ENCODE assay signal across 26 mouse cellular contexts in the genomic region with DNA sequence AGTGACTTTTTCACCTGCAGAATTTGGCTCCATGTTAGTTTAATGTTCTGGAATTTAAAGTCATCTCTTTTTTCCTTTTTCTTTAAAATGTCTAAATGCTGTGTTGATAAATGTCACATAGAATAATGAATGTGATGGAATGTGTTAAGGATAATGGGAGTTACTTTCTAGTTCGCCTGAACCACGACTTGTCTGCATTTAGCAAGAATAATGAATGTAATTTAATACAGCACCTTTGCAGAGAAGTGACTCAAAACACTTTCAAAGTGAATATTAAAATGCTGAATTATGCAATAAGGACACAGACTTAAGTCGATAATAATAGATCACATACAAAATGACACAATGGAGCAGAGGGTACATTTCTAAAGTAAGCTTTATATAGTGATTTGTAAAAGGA.
DNase-seq lines count a peak whose midpoint lies in the region; ATAC-seq lines count a peak whose summit lies in the region.
"Had no signal": no experiment of that assay in that cellular context is flagged by ENCODE, and none has a peak within 500 bp of the region (broad histone marks: within the 10 kb centered on the region; RNA-seq: fewer than 3 reads in every experiment).

No protein-coding gene starts in this region.

- H3K36me3 ChIP-seq in forebrain, embryonic 16.5 days (ENCODE audit: control insufficient read depth, insufficient read depth) = no peaks in the 10 kb centered on the region
- H3K36me3 ChIP-seq in forebrain, embryonic 15.5 days = no peaks in the 10 kb centered on the region
- H3K36me3 ChIP-seq in midbrain, embryonic 13.5 days = no peaks in the 10 kb centered on the region
- H3K36me3 ChIP-seq: embryonic facial prominence, embryonic 13.5 days; embryonic facial prominence, embryonic 15.5 days; G1E had no signal

- no peaks in the 10 kb centered on the region for H3K27me3 ChIP-seq in forebrain, embryonic 16.5 days (replicated peaks; ENCODE audit: control insufficient read depth, insufficient read depth, low read length)
- H3K27me3 ChIP-seq in forebrain, embryonic 15.5 days = no peaks in the 10 kb centered on the region
- H3K27me3 ChIP-seq in midbrain, embryonic 13.5 days = no peaks in the 10 kb centered on the region
- H3K27me3 ChIP-seq: CH12.LX; embryonic facial prominence, embryonic 13.5 days; embryonic facial prominence, embryonic 15.5 days; Patski had no signal

- no peak overlapping the region for H3K9ac ChIP-seq in forebrain, embryonic 16.5 days (replicated peaks; ENCODE audit: low read depth, low read length)
- no peak overlapping the region for H3K9ac ChIP-seq in forebrain, embryonic 15.5 days (replicated peaks)
- no peak overlapping the region for H3K9ac ChIP-seq in midbrain, embryonic 13.5 days (replicated peaks)
- H3K9ac ChIP-seq: embryonic facial prominence, embryonic 13.5 days; embryonic facial prominence, embryonic 15.5 days had no signal

- no peaks in the 10 kb centered on the region for H3K4me1 ChIP-seq in forebrain, embryonic 16.5 days (replicated peaks; ENCODE audit: control insufficient read depth, insufficient read depth, low read length)
- H3K4me1 ChIP-seq in forebrain, embryonic 15.5 days = no peaks in the 10 kb centered on the region
- no peaks in the 10 kb centered on the region for H3K4me1 ChIP-seq in midbrain, embryonic 13.5 days (replicated peaks)
- H3K4me1 ChIP-seq: embryonic facial prominence, embryonic 13.5 days; embryonic facial prominence, embryonic 15.5 days had no signal

- intact Hi-C loops in left cerebral cortex, postnatal 14 days (cut with DNase I) = no loop called here

- 55% methylated on average over 3 of the region's 3 CpGs for WGBS in forebrain, embryonic 16.5 days
- WGBS in forebrain, embryonic 15.5 days = 51% methylated on average over 3 of the region's 3 CpGs
- 63% methylated on average over 3 of the region's 3 CpGs for WGBS in midbrain, embryonic 13.5 days

- peak; percentile 52 for ATAC-seq in forebrain, embryonic 16.5 days
- no peak for ATAC-seq in forebrain, embryonic 15.5 days (replicated peaks)
- no peak for ATAC-seq in midbrain, embryonic 13.5 days
- ATAC-seq: activated CD4-positive, CD25-positive, alpha-beta regulatory T cell, adult 4 months; CD4-positive, CD25-positive, alpha-beta regulatory T cell, adult 4 months; Patski had no signal

- H3K27ac ChIP-seq in forebrain, embryonic 16.5 days (ENCODE audit: low read length) = no peak overlapping the region
- H3K27ac ChIP-seq in forebrain, embryonic 15.5 days (replicated peaks) = no peak overlapping the region
- H3K27ac ChIP-seq in midbrain, embryonic 13.5 days = no peak overlapping the region
- H3K27ac ChIP-seq: embryonic facial prominence, embryonic 13.5 days; embryonic facial prominence, embryonic 15.5 days had no signal

- no peak overlapping the region for H3K4me3 ChIP-seq in forebrain, embryonic 16.5 days (replicated peaks; ENCODE audit: low read length)
- H3K4me3 ChIP-seq in forebrain, embryonic 15.5 days = no peak overlapping the region
- H3K4me3 ChIP-seq in midbrain, embryonic 13.5 days (replicated peaks) = no peak overlapping the region
- H3K4me3 ChIP-seq: embryonic facial prominence, embryonic 13.5 days; embryonic facial prominence, embryonic 15.5 days; erythroblast, embryonic 14.5 days had no signal

- H3K9me3 ChIP-seq in forebrain, embryonic 16.5 days (ENCODE audit: control insufficient read depth, low read length) = no peaks in the 10 kb centered on the region
- no peaks in the 10 kb centered on the region for H3K9me3 ChIP-seq in forebrain, embryonic 15.5 days
- no peaks in the 10 kb centered on the region for H3K9me3 ChIP-seq in midbrain, embryonic 13.5 days
- H3K9me3 ChIP-seq: embryonic facial prominence, embryonic 13.5 days; embryonic facial prominence, embryonic 15.5 days; G1E had no signal

- no peak overlapping the region for H3K4me2 ChIP-seq in forebrain, embryonic 16.5 days (ENCODE audit: low read length)
- no peak overlapping the region for H3K4me2 ChIP-seq in forebrain, embryonic 15.5 days (replicated peaks)
- H3K4me2 ChIP-seq in midbrain, embryonic 13.5 days (replicated peaks) = no peak overlapping the region
- H3K4me2 ChIP-seq: embryonic facial prominence, embryonic 13.5 days; embryonic facial prominence, embryonic 15.5 days had no signal

- peak; percentile 8 for DNase-seq in left cerebral cortex, adult 11 months (ENCODE audit: low spot score)
- DNase-seq in left cerebral cortex, postnatal 14 days (ENCODE audit: low spot score in 2 of 2) = no peak
- DNase-seq in brain, adult 2 months (ENCODE audit: low read depth, low spot score) = peak; percentile 10
- peak; percentile 11 for DNase-seq in telencephalon, adult 2 months (ENCODE audit: low read depth, low spot score)
- no peak for DNase-seq in right cerebral cortex, adult 2 months (ENCODE audit: low spot score in 2 of 2)
- DNase-seq: adrenal gland, adult 8-10 months; adrenal gland, postnatal 14 days; adrenal gland, postnatal 36 days; cerebellum, adult 11 months; cerebellum, adult 18-20 months; cerebellum, adult 8-10 months; cerebellum, adult 9-11 months; cerebellum, postnatal 14 days; cerebellum, postnatal 36 days; embryo, embryonic 11 days had no signal

Comparison
In these comparisons a context has a peak if more than half of its experiments do, and no peak if none do; other contexts are left out.
1. DNase-seq: peak in left cerebral cortex, adult 11 months (single experiment), brain, adult 2 months (single experiment) and telencephalon, adult 2 months (single experiment); none in left cerebral cortex, postnatal 14 days (0 of 2) and right cerebral cortex, adult 2 months (0 of 2).